Mouse (Mus musculus) embryonic facial prominence, embryonic 13.5 days (tissue): ENCODE data around the gene Prcd. TPM values are rescaled to one million over a fixed set of nuclear protein-coding genes. Genes with fewer than 3 reads are reported as not detected.

Experiments
- ATAC-seq: fragments of 200-750 bp; cut with Nextera tagmentation; 2 replicates; pipeline ENCODE4 v1.8.0; 2017; ENCODE audit warnings: low read depth; ENCODE audit not compliant: insufficient number of reproducible peaks, insufficient read depth, low FRiP score, low TSS enrichment
- H3K27ac ChIP-seq: fragments of 300-500 bp; sonication (generic); 2 replicates; pipeline ENCODE4 v1.5.1; 2015; ENCODE audit warnings: moderate library complexity, mild to moderate bottlenecking, inconsistent platforms
- H3K27me3 ChIP-seq: fragments of 300-500 bp; sonication (generic); 2 replicates; pipeline ENCODE4 v1.6.1; 2015; ENCODE audit warnings: mild to moderate bottlenecking, inconsistent platforms
- H3K36me3 ChIP-seq: fragments of 300-500 bp; sonication (generic); 2 replicates; pipeline ENCODE4 v1.6.1; 2015; ENCODE audit warnings: mild to moderate bottlenecking, inconsistent platforms
- H3K4me1 ChIP-seq: fragments of 300-500 bp; sonication (generic); 2 replicates; pipeline ENCODE4 v1.6.1; 2015; ENCODE audit warnings: inconsistent platforms
- H3K4me2 ChIP-seq: fragments of 300-500 bp; sonication (generic); 2 replicates; pipeline ENCODE4 v1.6.1; 2015; ENCODE audit warnings: moderate library complexity, mild to moderate bottlenecking, inconsistent platforms
- H3K4me3 ChIP-seq: fragments of 300-500 bp; sonication (generic); 2 replicates; pipeline ENCODE4 v1.5.1; 2015; ENCODE audit warnings: mild to moderate bottlenecking, inconsistent platforms
- H3K9ac ChIP-seq: fragments of 300-500 bp; sonication (generic); 2 replicates; pipeline ENCODE4 v1.6.1; 2015; ENCODE audit warnings: mild to moderate bottlenecking, inconsistent platforms
- H3K9me3 ChIP-seq: fragments of 300-500 bp; sonication (generic); 2 replicates; pipeline ENCODE4 v1.6.1; 2016; ENCODE audit warnings: inconsistent platforms
- WGBS: fragments of 180-500 bp; shearing (Covaris S2); methylation state at CpG from one replicate; pipeline ENCODE4 v1.1.7; 2015; ENCODE audit warnings: mixed read lengths; 5-methylcytosine and 5-hydroxymethylcytosine counted together
- polyA plus RNA-seq: library from polyadenylated mRNA; unstranded; fragments of >200 nt; fragmentation: Nextera tagmentation; extraction: Ambion mirVana; gene quantifications from 2 replicates; pipeline ENCODE4 v1.2.1, GENCODE M21; 2015

The Prcd gene
- polyA plus RNA-seq, 1 experiment from 2014 or later: 0.80 TPM

DNA sequence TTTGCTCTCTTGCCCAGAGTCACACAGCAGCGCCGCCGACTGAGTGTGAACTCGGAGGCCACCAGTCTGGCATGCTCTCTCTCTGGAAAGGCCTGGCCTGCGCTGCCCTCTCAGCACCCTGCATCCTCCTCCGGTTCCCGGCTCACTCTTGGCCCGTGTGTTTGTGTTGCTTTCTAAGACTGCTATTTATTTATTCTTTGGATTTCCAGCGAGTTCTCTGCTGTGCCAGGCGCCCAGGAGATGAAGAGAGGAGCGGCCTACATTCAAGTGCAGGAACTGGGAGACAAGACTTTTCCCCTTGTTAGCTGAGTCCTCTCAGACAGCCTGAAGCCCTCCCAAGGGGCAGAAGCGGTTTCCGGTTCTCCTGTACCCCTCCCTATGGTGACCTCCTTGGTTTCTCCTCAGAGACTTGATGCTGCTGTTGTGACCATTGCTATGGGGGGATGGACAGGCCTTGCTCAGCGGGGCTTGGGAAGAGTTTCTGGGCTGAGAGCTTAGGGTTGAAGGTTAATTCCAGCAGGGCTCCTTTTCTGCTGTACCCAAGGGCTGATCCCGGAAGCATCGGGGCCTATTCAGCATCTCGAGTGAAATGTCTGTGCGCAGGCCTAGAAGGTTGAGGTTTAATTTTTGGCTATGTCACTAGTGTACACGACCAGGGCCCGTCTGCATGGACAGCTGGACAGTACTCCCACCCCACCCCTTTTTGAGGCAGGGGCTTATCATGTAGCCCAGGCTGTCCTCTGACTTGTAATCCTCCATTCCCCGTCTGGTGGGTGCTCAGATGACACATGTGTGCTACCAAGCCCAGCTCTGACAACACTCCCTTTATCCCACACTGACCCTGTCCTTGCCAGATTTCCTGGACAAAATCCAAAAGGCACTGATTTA, 8.9 kb upstream of the Prcd start:
- peaks cover 53% of the 10 kb centered on the region for H3K4me1 ChIP-seq
- 40% methylated on average over 21 of the region's 21 CpGs for WGBS
- ATAC-seq: no peak
- H3K27me3 ChIP-seq: peaks cover 5% of the 10 kb centered on the region; the same call in 1 of the 2 replicates
- H3K27ac ChIP-seq: peak overlapping the region; percentile 62; the same call in 1 of the 2 replicates
- H3K4me3 ChIP-seq: no peak overlapping the region
- H3K9me3 ChIP-seq: no peaks in the 10 kb centered on the region
- peak overlapping the region; percentile 58 for H3K4me2 ChIP-seq
- no peaks in the 10 kb centered on the region for H3K36me3 ChIP-seq
- H3K9ac ChIP-seq: peak overlapping the region; percentile 40; the same call in 1 of the 2 replicates

DNA sequence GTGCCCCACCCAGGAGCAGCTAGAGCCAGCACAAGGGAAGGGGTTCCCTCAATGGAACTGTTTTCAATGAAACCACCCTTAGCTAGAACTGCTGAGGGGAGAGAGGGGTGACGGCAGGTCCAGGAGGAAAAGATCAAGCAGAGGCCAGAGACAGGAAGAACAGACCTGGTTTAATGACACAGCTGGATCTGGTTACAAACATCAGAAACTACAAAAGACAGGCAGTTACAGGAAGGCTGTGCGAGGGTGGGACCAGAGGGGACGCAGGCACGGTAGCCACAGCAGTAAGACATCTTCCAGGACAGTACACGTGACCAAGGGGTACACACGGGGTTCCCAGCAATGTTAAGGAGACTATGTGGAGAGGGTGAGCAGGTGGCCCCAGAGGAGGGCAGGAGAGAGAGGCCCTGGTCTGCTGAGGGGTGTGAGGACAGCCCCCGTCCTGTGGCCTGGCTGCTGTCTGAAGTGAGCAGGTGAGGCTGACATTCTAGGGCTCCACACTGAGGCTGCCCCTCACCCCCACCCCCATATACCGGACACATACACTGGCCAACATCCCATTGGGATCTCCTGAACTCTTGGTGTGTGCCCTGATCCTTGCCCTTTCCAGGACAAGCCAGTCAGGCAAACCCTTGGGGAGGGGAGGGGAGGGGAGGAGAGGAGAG, 7.8 kb upstream of the Prcd start:
- H3K27ac ChIP-seq: peak overlapping the region; percentile 23; the same call in 1 of the 2 replicates
- ATAC-seq: no peak

DNA sequence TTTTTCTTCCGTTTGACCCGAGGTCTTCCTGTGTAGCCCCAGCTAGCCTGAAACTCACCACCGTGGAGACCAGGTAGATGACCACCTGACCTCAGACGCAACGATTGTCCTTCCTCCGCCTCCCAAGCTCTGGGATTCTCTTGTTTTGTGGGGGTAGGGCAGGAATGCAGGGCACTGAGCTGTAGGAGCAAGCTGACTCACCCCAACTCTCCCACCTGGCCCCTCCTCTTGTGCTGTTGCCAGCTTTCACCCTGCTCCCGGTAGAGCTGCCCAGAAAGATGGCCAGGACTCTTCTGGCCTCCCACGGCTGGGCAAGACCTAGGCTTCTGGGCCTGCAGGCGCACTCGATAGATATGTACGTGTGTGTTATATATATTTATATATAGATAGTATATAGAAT, 7.2 kb upstream of the Prcd start:
- no peaks in the 10 kb centered on the region for H3K36me3 ChIP-seq
- ATAC-seq: no peak
- no peak overlapping the region for H3K9ac ChIP-seq
- peaks cover 57% of the 10 kb centered on the region for H3K4me1 ChIP-seq
- no peak overlapping the region for H3K4me2 ChIP-seq
- H3K4me3 ChIP-seq: no peak overlapping the region
- no peaks in the 10 kb centered on the region for H3K9me3 ChIP-seq
- 50% methylated on average over 11 of the region's 11 CpGs for WGBS
- H3K27me3 ChIP-seq: peaks cover 11% of the 10 kb centered on the region; the same call in 1 of the 2 replicates
- H3K27ac ChIP-seq: no peak overlapping the region

More for the DNA sequence above, 7.8 kb upstream of the Prcd start:
- H3K27me3 ChIP-seq: peaks cover 9% of the 10 kb centered on the region; the same call in 1 of the 2 replicates
- H3K36me3 ChIP-seq: no peaks in the 10 kb centered on the region
- peaks cover 53% of the 10 kb centered on the region for H3K4me1 ChIP-seq
- no peak overlapping the region for H3K4me2 ChIP-seq
- no peak overlapping the region for H3K4me3 ChIP-seq
- H3K9me3 ChIP-seq: no peaks in the 10 kb centered on the region
- no peak overlapping the region for H3K9ac ChIP-seq
- WGBS: 31% methylated on average over 8 of the region's 8 CpGs

DNA sequence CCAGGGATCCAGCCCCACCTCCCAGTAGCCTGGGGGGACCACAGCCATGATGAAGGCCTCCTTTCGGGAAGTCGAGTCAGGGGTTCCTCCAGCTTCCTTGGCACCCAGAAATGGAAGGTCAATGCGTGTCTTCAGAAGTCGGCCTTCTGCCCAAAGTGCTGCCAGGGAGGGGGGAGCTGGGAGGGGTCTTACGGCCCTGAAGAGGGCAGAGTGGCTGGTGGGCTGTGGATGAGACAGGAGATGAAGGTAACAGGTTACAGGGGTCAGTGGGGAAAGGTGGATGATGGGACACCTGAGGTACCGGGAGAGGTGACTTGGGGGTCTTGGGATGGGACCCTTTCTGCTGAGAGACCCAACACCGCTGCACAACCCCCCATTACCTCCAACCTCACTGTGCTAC, 6.6 kb upstream of the Prcd start:
- peaks cover 18% of the 10 kb centered on the region for H3K27me3 ChIP-seq
- H3K36me3 ChIP-seq: no peaks in the 10 kb centered on the region
- no peak for ATAC-seq
- H3K4me2 ChIP-seq: no peak overlapping the region
- peaks cover 64% of the 10 kb centered on the region for H3K4me1 ChIP-seq
- 65% methylated on average over 7 of the region's 7 CpGs for WGBS
- H3K27ac ChIP-seq: peak overlapping the region; percentile 78; the same call in 1 of the 2 replicates
- H3K4me3 ChIP-seq: no peak overlapping the region
- no peaks in the 10 kb centered on the region for H3K9me3 ChIP-seq
- H3K9ac ChIP-seq: no peak overlapping the region

DNA sequence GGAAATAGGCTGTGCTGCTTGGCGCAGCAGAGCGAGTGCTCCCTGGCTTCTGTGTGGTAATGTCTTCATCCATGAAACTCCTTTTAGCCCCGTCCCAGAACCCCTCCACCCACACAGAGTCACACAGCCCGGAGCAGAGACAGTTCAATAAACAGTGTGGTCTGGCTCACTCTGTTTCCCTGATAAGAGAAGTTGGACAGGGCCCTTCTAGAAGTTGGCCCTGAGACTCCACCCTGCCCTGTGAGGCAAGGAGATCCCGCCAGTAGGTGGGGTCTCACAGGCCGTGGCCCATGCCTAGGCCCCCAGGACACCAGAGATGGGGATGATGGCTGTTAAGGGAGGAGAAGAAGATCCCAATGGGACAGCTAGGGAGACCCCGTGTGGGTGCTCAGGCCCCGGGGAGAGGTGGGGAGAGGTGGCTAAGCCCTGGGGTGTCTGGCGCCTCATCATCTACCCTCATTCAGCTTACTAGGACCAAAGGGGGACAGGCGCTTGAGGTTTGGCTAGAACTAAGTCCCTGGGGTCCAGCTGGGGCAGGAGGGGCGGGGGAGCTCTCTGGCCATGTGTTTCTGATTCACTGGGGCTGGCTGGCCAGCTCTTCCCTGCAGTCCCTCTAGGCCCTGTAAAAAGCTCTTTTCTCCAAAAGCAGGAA, 5.9 kb upstream of the Prcd start:
- H3K4me3 ChIP-seq: no peak overlapping the region
- WGBS: 24% methylated on average over 11 of the region's 11 CpGs
- H3K9me3 ChIP-seq: no peaks in the 10 kb centered on the region
- H3K4me1 ChIP-seq: peaks cover 70% of the 10 kb centered on the region
- no peaks in the 10 kb centered on the region for H3K36me3 ChIP-seq
- peaks cover 24% of the 10 kb centered on the region for H3K27me3 ChIP-seq
- H3K9ac ChIP-seq: 0 out of 2 replicates have a peak overlapping the region, but pooled peaks have one; percentile 44
- no peak for ATAC-seq
- H3K27ac ChIP-seq: peak overlapping the region; percentile 78
- H3K4me2 ChIP-seq: peak overlapping the region; percentile 7; the same call in 1 of the 2 replicates

DNA sequence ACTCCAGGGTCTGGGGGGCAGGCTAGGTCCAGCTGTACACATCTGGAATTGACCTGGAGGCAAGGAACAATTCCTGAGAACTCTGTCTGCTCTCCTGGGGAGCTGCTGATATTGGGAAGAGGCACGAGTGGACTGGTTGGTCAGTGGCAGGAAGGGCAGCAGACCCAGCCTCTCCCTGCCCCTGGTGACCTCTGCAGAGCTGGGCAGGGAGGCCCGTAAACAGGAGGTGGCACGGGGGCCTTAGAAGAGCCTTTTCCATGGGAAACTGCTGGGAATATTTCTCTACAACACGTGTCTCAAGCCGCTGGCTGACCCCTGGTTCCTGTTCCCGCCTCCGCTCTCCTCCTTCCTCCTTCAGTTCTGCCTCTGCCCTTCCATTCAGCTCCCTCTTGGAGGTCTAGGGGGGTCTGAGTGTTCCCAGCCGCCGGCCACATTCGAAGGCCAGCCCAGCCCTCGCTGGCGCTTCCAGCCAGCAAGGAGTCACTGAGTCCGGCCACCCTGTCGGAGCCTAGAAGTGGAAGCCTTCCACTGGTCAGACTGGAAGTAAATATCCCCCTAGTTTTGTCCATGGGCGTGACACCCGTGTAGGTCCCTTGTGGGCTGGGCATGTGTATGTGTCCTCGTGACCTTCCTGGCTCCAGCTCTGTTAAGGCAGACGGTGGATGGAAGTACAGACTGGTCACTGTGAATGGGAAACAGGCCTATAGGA, 5.0 kb upstream of the Prcd start:
- Histone ChIP-seq H3K4me1 (peaks cover 79% of the 10 kb centered on the region), H3K9me3 (no peaks in the 10 kb centered on the region), H3K27me3 (peaks cover 34% of the 10 kb centered on the region), H3K9ac (peak overlapping the region; percentile 49), H3K27ac (peak overlapping the region; percentile 78), H3K36me3 (no peaks in the 10 kb centered on the region), H3K4me3 (no peak overlapping the region), H3K4me2 (0 out of 2 replicates have a peak overlapping the region, but pooled peaks have one; percentile 2)
- 39% methylated on average over 18 of the region's 18 CpGs for WGBS
- no peak for ATAC-seq

DNA sequence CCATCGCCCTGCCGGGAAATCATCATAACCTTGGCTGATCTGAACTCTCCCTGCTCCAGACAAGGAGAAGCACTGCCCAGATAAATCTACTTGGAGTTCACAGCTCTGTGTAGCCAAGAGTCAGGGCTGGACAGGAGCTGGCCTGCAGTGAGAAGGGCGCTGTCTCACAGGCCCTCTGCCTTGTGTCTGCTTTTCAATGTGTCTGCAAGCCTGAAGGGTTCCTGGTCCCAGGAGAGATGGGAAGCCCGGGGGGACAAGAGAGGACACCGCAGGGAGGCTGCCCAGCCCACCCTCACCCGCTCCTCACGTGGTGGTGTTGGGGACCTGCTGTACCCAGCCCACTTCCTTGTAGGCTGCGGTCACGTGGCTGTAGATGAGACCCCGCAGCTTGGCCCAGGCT, 4.4 kb upstream of the Prcd start:
- peaks cover 78% of the 10 kb centered on the region for H3K4me1 ChIP-seq
- peaks cover 39% of the 10 kb centered on the region for H3K27me3 ChIP-seq
- no peak for ATAC-seq
- no peaks in the 10 kb centered on the region for H3K36me3 ChIP-seq
- peak overlapping the region; percentile 49 for H3K9ac ChIP-seq
- peak overlapping the region; percentile 78; the same call in 1 of the 2 replicates for H3K27ac ChIP-seq
- no peak overlapping the region for H3K4me3 ChIP-seq
- 70% methylated on average over 10 of the region's 10 CpGs for WGBS
- no peaks in the 10 kb centered on the region for H3K9me3 ChIP-seq
- no peak overlapping the region for H3K4me2 ChIP-seq

DNA sequence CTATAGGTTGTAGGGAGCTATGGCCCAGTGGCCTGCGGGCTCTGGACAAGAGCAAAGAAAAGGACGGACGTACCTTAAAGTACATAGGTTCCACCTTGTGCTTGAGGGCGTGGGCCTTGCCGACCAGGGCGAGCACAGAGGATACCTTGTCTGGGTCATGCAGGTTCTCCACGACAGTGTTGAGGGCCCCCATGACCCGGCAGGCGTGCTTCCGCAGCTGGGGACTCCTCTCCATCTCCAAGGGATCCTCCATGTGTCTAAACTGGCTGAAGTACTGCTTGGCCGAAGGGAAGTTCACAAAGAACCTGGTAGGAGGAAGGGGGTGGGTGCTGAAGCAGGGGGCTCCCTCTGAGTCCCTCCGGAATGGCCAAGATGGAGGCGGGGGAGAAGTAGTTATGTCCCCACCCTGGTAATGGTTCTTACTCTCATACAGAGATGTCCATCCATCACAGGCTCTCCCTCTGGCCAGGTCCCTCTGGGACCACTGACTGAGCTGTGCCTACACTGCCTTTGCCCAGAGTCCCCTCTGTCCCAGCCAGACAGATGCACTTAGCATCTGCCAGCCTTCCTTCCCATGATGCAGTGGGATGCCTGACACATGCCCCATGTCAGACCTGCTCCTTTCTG, 3.5 kb upstream of the Prcd start:
- no peak overlapping the region for H3K4me3 ChIP-seq
- 88% methylated on average over 13 of the region's 13 CpGs for WGBS

DNA sequence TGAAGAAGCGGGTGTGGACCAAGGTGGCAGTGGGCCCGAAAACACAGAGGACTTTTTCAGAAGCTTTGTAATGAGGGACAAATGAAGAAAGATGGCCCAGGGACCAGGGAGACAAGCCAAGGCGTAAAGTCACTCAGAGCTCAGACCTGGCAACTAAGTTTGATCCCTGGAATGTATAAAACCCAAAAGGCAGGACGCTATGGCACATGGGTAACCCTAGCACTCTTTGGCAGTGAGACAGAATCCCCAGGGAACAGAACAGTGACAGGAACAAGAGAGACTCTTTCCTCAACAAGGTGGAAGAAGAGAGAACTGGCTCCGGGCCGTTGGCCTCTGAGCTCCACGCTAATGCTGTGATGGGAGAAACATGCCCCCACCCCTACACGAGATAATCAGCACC, 2.5 kb upstream of the Prcd start:
- no peak overlapping the region for H3K9ac ChIP-seq
- H3K4me3 ChIP-seq: no peak overlapping the region
- H3K9me3 ChIP-seq: no peaks in the 10 kb centered on the region
- no peaks in the 10 kb centered on the region for H3K36me3 ChIP-seq
- no peak overlapping the region for H3K4me2 ChIP-seq
- H3K4me1 ChIP-seq: peaks cover 72% of the 10 kb centered on the region
- no peak overlapping the region for H3K27ac ChIP-seq
- H3K27me3 ChIP-seq: peaks cover 50% of the 10 kb centered on the region
- WGBS: 76% methylated on average over 8 of the region's 8 CpGs
- no peak for ATAC-seq

More for the DNA sequence above, 3.5 kb upstream of the Prcd start:
- H3K4me1 ChIP-seq: peaks cover 79% of the 10 kb centered on the region
- H3K4me2 ChIP-seq: no peak overlapping the region
- H3K36me3 ChIP-seq: no peaks in the 10 kb centered on the region
- H3K9me3 ChIP-seq: no peaks in the 10 kb centered on the region
- H3K9ac ChIP-seq: 0 out of 2 replicates have a peak overlapping the region, but pooled peaks have one; percentile 2
- ATAC-seq: no peak
- H3K27me3 ChIP-seq: peaks cover 47% of the 10 kb centered on the region
- H3K27ac ChIP-seq: no peak overlapping the region

DNA sequence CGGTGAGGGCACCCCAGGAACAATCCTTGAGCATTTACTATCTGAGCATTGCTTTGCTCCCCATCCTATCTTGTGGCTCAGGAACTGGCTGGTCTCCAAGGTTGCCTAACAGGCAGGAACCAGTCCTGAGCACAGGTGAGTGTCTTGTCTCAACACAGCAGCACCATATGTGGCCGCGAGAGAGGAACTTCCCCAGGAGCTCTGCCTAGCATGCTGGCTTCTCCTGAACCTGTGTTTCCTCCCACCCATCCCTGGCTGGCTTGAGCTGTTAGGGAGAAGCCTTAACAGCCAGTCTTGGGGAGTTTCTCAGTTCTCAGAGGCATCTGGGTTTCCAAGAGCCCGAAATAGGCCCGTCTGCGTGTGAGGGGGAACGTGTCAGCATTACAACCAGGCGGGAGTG, 2.0 kb upstream of the Prcd start:
- no peak overlapping the region for H3K4me2 ChIP-seq
- no peak for ATAC-seq
- whole genome bisulfite sequencing: 70% methylated on average over 8 of the region's 8 CpGs
- no peak overlapping the region for H3K27ac ChIP-seq
- no peak overlapping the region for H3K4me3 ChIP-seq
- H3K36me3 ChIP-seq: no peaks in the 10 kb centered on the region
- H3K9ac ChIP-seq: no peak overlapping the region
- peaks cover 67% of the 10 kb centered on the region for H3K4me1 ChIP-seq
- H3K9me3 ChIP-seq: no peaks in the 10 kb centered on the region
- H3K27me3 ChIP-seq: peaks cover 50% of the 10 kb centered on the region
